Mouse (Mus musculus): ENCODE results near the gene Rapgef6. TPM values are rescaled to one million over a fixed set of nuclear protein-coding genes. Genes with fewer than 3 reads are reported as not detected.

The Rapgef6 gene
- total and polyA plus RNA-seq, 2 experiments from 2014 or later, result 33.4 to 62.9 TPM

DNA sequence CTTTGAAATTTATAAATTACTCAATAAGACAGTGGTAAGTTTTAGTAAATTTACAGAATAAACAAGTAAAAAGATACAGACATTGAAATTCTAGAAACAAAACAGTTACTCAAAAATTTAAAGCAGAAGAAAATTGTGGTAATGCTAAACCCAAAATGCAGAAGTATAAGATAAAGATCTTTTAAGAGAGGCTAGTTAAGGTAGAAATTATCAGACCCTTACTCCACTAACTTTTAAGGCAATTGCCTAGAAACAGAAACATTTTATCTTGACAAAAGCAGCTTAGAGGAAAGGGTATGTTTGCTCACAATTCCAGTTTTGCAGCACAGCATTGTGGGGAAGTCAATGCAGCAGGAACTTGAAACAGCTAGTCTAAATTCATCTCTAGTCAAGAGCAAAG is 91.0 kb downstream of the Rapgef6 start:
- TF ChIP-seq CTCF (IDR thresholded peaks at IDR 0.05), result no peak
- Histone ChIP-seq H3K27me3 (ENCODE audit: insufficient read depth, low read length) (no peaks in the 10 kb centered on the region), H3K9ac (replicated peaks; ENCODE audit: low read length, poor library complexity, severe bottlenecking) (no peak overlapping the region), H3K4me3 (ENCODE audit: low read depth, low read length) (no peak overlapping the region), H3K4me2 (ENCODE audit: low read depth, low read length, poor library complexity, severe bottlenecking) (no peak overlapping the region), H3K4me1 (ENCODE audit: insufficient read depth, low read length) (no peaks in the 10 kb centered on the region), H3K27ac (ENCODE audit: low read depth, low read length) (no peak overlapping the region), H3K36me3 (ENCODE audit: insufficient read depth, low read length) (no peaks in the 10 kb centered on the region), H3K9me3 (ENCODE audit: low read length) (no peaks in the 10 kb centered on the region)
- ATAC-seq (ENCODE audit: low FRiP score), result no peak
- DNase-seq (ENCODE audit: low spot score), result no peak

DNA sequence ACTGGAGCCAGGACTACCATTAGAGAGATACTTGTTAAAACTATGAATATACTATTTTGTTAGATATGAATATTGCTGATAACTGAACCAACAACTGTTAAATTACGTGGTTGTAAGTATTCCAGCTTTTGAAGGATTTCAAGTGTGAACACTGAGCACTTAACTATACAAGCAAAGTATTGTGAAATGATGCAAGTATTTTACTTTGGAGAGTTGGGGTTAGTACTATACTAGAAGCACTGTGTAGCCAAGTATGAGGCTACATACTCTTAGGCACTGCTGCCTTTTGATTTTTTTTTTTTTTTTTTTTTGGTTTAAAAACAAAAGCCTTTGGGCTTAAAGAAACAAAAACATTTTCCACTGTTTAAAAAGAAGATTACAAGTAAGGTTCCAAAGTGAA is 91.9 kb downstream of the Rapgef6 start:
- no peak overlapping the region for H3K27ac ChIP-seq (ENCODE audit: low read depth, low read length)
- no peaks in the 10 kb centered on the region for H3K9me3 ChIP-seq (ENCODE audit: low read length)
- no peaks in the 10 kb centered on the region for H3K4me1 ChIP-seq (ENCODE audit: insufficient read depth, low read length)
- H3K4me3 ChIP-seq (ENCODE audit: low read depth, low read length), result no peak overlapping the region
- H3K9ac ChIP-seq (replicated peaks; ENCODE audit: low read length, poor library complexity, severe bottlenecking), result no peak overlapping the region
- DNase-seq (ENCODE audit: low spot score) (no peak), ATAC-seq (ENCODE audit: low FRiP score) (no peak)
- H3K27me3 ChIP-seq (ENCODE audit: insufficient read depth, low read length), result no peaks in the 10 kb centered on the region
- no peak for TF ChIP-seq CTCF (IDR thresholded peaks at IDR 0.05)
- no peak overlapping the region for H3K4me2 ChIP-seq (ENCODE audit: low read depth, low read length, poor library complexity, severe bottlenecking)
- H3K36me3 ChIP-seq (ENCODE audit: insufficient read depth, low read length), result no peaks in the 10 kb centered on the region
- 98% methylated on average over 1 of the region's 1 CpGs for WGBS

DNA sequence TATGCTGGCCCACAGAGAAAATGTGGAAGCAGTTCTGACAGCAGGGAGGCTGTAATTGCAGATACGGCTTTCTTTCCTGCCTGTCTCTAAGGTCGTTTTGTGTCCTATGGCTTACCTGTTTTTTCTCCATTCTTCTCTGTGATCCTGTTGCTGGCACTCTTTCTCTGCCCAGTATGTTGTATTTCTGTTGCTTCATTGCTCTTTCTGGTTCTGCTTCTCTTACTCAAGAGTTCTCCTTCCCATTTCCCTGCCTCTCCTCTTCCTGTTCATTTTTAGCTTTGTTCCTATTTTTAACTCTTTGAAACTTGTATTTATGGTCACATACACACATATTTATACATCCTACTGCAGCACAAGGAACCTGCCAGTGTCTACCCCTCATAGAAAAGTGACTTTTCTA is 96.2 kb downstream of the Rapgef6 start:
- ATAC-seq (ENCODE audit: low FRiP score) (no peak), DNase-seq (ENCODE audit: low spot score) (no peak)
- no peak for TF ChIP-seq CTCF (IDR thresholded peaks at IDR 0.05)
- Histone ChIP-seq H3K36me3 (ENCODE audit: insufficient read depth, low read length) (no peaks in the 10 kb centered on the region), H3K27me3 (ENCODE audit: insufficient read depth, low read length) (no peaks in the 10 kb centered on the region), H3K9ac (replicated peaks; ENCODE audit: low read length, poor library complexity, severe bottlenecking) (no peak overlapping the region), H3K27ac (ENCODE audit: low read depth, low read length) (no peak overlapping the region), H3K4me1 (ENCODE audit: insufficient read depth, low read length) (no peaks in the 10 kb centered on the region), H3K4me3 (ENCODE audit: low read depth, low read length) (no peak overlapping the region), H3K9me3 (ENCODE audit: low read length) (no peaks in the 10 kb centered on the region), H3K4me2 (ENCODE audit: low read depth, low read length, poor library complexity, severe bottlenecking) (no peak overlapping the region)
- 38% methylated on average over 2 of the region's 2 CpGs for WGBS

DNA sequence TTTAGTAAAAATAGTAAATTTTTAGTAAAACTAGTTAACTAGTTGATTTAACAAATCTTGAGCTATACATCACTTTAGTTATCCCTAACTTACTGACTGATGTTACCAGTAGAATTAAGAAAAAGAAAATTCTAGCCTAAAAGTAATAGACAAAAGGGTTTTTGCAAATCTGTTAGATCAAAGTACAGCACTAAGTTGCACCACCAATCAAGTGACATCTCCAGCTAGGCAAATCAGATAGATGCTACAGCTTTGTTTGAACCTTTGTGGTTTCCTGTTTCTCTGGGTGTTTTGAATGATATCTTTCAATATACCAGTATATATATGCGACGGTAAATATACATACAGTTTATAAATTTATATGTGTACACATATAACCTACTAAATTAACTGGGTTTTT is 99.1 kb downstream of the Rapgef6 start:
- TF ChIP-seq CTCF (IDR thresholded peaks at IDR 0.05), result no peak
- H3K27me3 ChIP-seq (ENCODE audit: insufficient read depth, low read length), result no peaks in the 10 kb centered on the region
- H3K4me2 ChIP-seq (ENCODE audit: low read depth, low read length, poor library complexity, severe bottlenecking), result no peak overlapping the region
- WGBS, result 98% methylated on average over 2 of the region's 2 CpGs
- no peak for ATAC-seq (ENCODE audit: low FRiP score)
- DNase-seq (ENCODE audit: low spot score), result no peak
- H3K4me3 ChIP-seq (ENCODE audit: low read depth, low read length), result no peak overlapping the region
- H3K36me3 ChIP-seq (ENCODE audit: insufficient read depth, low read length), result no peaks in the 10 kb centered on the region
- no peak overlapping the region for H3K27ac ChIP-seq (ENCODE audit: low read depth, low read length)
- no peak overlapping the region for H3K9ac ChIP-seq (replicated peaks; ENCODE audit: low read length, poor library complexity, severe bottlenecking)
- H3K4me1 ChIP-seq (ENCODE audit: insufficient read depth, low read length), result no peaks in the 10 kb centered on the region
- no peaks in the 10 kb centered on the region for H3K9me3 ChIP-seq (ENCODE audit: low read length)

DNA sequence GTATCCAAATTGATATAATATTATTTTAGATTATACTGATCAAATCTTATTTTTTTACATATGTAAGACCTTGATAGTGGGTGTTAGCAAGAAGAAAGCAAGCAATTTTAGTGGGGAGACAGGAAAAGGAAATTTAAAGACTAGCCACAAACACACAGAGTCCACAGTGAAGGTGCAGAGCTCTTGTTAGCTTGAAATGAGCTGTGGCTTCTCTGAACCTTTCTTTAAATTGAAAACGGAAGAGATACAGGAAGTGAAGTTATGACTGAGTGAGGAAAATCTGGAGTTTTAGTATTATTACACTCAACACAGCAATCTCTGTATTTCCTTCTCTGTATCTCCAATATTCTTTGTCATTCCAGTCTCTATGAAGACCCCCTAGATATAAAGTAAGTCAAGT is 104.3 kb downstream of the Rapgef6 start:
- TF ChIP-seq CTCF (IDR thresholded peaks at IDR 0.05), result no peak
- Histone ChIP-seq H3K27me3 (ENCODE audit: insufficient read depth, low read length) (no peaks in the 10 kb centered on the region), H3K9ac (replicated peaks; ENCODE audit: low read length, poor library complexity, severe bottlenecking) (no peak overlapping the region), H3K4me1 (ENCODE audit: insufficient read depth, low read length) (no peaks in the 10 kb centered on the region), H3K36me3 (ENCODE audit: insufficient read depth, low read length) (peaks cover 4% of the 10 kb centered on the region; the same call in 1 of the 2 replicates), H3K4me2 (ENCODE audit: low read depth, low read length, poor library complexity, severe bottlenecking) (no peak overlapping the region), H3K9me3 (ENCODE audit: low read length) (no peaks in the 10 kb centered on the region), H3K4me3 (ENCODE audit: low read depth, low read length) (no peak overlapping the region), H3K27ac (ENCODE audit: low read depth, low read length) (no peak overlapping the region)
- no peak for DNase-seq (ENCODE audit: low spot score)
- no peak for ATAC-seq (ENCODE audit: low FRiP score)
- WGBS, result 79% methylated on average over 1 of the region's 1 CpGs

DNA sequence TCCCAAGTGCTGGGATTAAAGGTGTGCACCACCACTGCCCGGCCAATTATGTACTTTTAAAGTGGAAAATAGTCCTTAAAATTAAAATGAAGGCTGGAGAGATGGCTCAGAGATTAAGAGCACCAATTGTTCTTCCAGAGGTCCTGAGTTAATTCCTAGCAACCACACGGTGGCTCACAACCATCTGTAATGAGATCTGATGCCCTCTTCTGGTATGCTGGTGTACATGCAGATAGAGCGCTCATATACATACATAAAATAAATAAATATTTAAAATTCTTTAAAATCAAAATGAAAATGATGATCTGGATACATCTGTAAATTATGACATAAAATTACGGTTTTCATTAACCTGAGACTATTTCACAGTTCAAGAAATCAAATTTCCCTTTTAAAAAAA is 123.8 kb downstream of the Rapgef6 start:
- peak; percentile 40 for TF ChIP-seq CTCF (IDR thresholded peaks at IDR 0.05)
- Histone ChIP-seq H3K9me3 (ENCODE audit: low read length) (no peaks in the 10 kb centered on the region), H3K4me3 (ENCODE audit: low read depth, low read length) (no peak overlapping the region), H3K9ac (replicated peaks; ENCODE audit: low read length, poor library complexity, severe bottlenecking) (no peak overlapping the region), H3K27me3 (ENCODE audit: insufficient read depth, low read length) (no peaks in the 10 kb centered on the region), H3K4me2 (ENCODE audit: low read depth, low read length, poor library complexity, severe bottlenecking) (no peak overlapping the region), H3K36me3 (ENCODE audit: insufficient read depth, low read length) (0 out of 2 replicates have a peak, but pooled peaks cover 9% of the 10 kb centered on the region), H3K4me1 (ENCODE audit: insufficient read depth, low read length) (no peaks in the 10 kb centered on the region), H3K27ac (ENCODE audit: low read depth, low read length) (no peak overlapping the region)
- ATAC-seq (ENCODE audit: low FRiP score) (no peak), DNase-seq (ENCODE audit: low spot score) (no peak)
- WGBS, result 90% methylated on average over 4 of the region's 4 CpGs

All from midbrain, postnatal 0 days (tissue).